Mouse (Mus musculus): ENCODE results near the gene Itsn1. TPM values are rescaled to one million over a fixed set of nuclear protein-coding genes. Genes with fewer than 3 reads are reported as not detected.

The Itsn1 gene
- polyA plus RNA-seq, 1 experiment from 2014 or later, result 9.7 TPM

- ATAC-seq, result no peak
These were observed 39.3 kb upstream of the Itsn1 start for GRCm38 (mm10) chr16:91689791-91690190.

DNA sequence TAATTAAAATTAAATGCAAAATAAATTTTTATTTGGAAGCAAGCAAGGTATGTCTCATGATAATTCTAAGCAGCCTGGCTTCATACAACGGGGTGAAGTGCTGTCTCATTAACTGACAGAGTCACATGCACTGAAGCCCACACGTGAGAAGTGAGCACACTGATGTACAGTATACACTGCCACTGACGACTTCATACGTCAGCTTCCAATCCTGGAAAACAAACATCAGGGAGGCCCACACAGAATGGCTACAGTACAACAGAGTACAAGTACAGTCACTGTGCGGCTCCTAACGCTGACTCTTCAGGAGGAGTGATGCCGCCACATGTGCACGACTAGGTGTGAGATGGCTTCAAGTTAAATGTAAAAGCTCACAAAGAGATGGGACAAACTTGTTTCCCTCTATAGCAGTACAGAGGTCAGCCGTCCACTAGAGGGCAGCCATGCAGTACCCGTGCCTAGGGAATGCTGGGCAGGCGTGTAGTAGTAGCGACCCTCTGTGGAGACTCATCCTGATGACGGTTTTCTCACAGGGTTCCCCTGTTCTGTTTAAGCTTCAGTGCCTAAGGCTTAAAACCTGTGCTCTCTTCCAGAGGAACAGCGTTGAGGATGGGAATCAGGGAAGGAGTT, 34.5 kb upstream of the Itsn1 start:
- ATAC-seq, result peak; percentile 95

More at GRCm38 (mm10) chr16:91689791-91690190, 39.3 kb upstream of the Itsn1 start:
- no peak for DNase-seq (ENCODE audit: low spot score)
- Histone ChIP-seq H3K27ac (ENCODE audit: low read length) (no peak overlapping the region), H3K4me3 (ENCODE audit: low read depth, low read length) (no peak overlapping the region), H3K9me3 (ENCODE audit: low read length) (no peaks in the 10 kb centered on the region), H3K9ac (replicated peaks; ENCODE audit: low read depth) (no peak overlapping the region), H3K4me2 (replicated peaks; ENCODE audit: low read depth, low read length) (no peak overlapping the region), H3K36me3 (ENCODE audit: insufficient read depth, low read length) (0 out of 2 replicates have a peak, but pooled peaks cover 5% of the 10 kb centered on the region), H3K27me3 (replicated peaks; ENCODE audit: insufficient read depth, low read length) (no peaks in the 10 kb centered on the region), H3K4me1 (ENCODE audit: insufficient read depth, low read depth, low read length) (no peaks in the 10 kb centered on the region)
- WGBS, result 52% methylated on average over 7 of the region's 7 CpGs
- TF ChIP-seq EP300 (IDR thresholded peaks at IDR 0.05), result no peak
- TF ChIP-seq CTCF (IDR thresholded peaks at IDR 0.05), result no peak

GRCm38 (mm10) chr16:91695108-91695755, 33.8 kb upstream of the Itsn1 start:
- no peaks in the 10 kb centered on the region for H3K4me1 ChIP-seq (ENCODE audit: insufficient read depth, low read depth, low read length)
- H3K36me3 ChIP-seq (ENCODE audit: insufficient read depth, low read length), result peaks cover 8% of the 10 kb centered on the region; the same call in 1 of the 2 replicates
- H3K9me3 ChIP-seq (ENCODE audit: low read length), result no peaks in the 10 kb centered on the region
- ATAC-seq (peak; percentile 60), DNase-seq (ENCODE audit: low spot score) (peak; percentile 45)
- TF ChIP-seq EP300 (IDR thresholded peaks at IDR 0.05), result no peak
- no peak for TF ChIP-seq CTCF (IDR thresholded peaks at IDR 0.05)
- no peak overlapping the region for H3K4me3 ChIP-seq (ENCODE audit: low read depth, low read length)
- H3K27ac ChIP-seq (ENCODE audit: low read length), result no peak overlapping the region
- WGBS, result 42% methylated on average over 8 of the region's 8 CpGs
- H3K9ac ChIP-seq (replicated peaks; ENCODE audit: low read depth), result no peak overlapping the region
- no peak overlapping the region for H3K4me2 ChIP-seq (replicated peaks; ENCODE audit: low read depth, low read length)
- no peaks in the 10 kb centered on the region for H3K27me3 ChIP-seq (replicated peaks; ENCODE audit: insufficient read depth, low read length)

More for the DNA sequence above, 34.5 kb upstream of the Itsn1 start:
- H3K36me3 ChIP-seq (ENCODE audit: insufficient read depth, low read length), result peaks cover 8% of the 10 kb centered on the region; the same call in 1 of the 2 replicates
- WGBS, result 25% methylated on average over 14 of the region's 14 CpGs
- peak; percentile 90 for DNase-seq (ENCODE audit: low spot score)
- H3K4me1 ChIP-seq (ENCODE audit: insufficient read depth, low read depth, low read length), result no peaks in the 10 kb centered on the region
- H3K9me3 ChIP-seq (ENCODE audit: low read length), result no peaks in the 10 kb centered on the region
- no peak overlapping the region for H3K4me3 ChIP-seq (ENCODE audit: low read depth, low read length)
- H3K27me3 ChIP-seq (replicated peaks; ENCODE audit: insufficient read depth, low read length), result no peaks in the 10 kb centered on the region
- TF ChIP-seq CTCF (IDR thresholded peaks at IDR 0.05), result peak; percentile 98
- no peak for TF ChIP-seq EP300 (IDR thresholded peaks at IDR 0.05)
- no peak overlapping the region for H3K4me2 ChIP-seq (replicated peaks; ENCODE audit: low read depth, low read length)
- no peak overlapping the region for H3K9ac ChIP-seq (replicated peaks; ENCODE audit: low read depth)
- no peak overlapping the region for H3K27ac ChIP-seq (ENCODE audit: low read length)

DNA sequence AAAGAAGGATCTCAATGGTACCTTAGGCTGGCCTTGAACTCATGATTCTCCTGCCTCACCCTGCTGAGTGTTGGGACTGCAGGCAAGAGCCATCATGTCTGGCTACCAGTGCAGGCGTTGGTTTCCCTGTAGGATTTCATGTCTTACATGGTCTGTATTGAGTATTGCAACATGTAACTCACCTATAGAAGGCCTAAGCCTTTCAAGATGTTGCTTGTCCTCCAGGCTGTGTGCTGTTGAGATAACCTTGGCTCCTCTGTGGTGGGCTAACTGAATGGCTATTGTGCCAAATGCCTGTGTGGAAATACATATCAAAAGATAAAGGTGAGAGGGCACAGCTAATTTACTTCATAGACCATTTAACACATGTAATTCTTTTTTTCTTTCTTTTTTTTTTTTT, 30.1 kb upstream of the Itsn1 start:
- Histone ChIP-seq H3K36me3 (ENCODE audit: insufficient read depth, low read length) (peaks cover 8% of the 10 kb centered on the region; the same call in 1 of the 2 replicates), H3K9me3 (ENCODE audit: low read length) (no peaks in the 10 kb centered on the region), H3K27ac (ENCODE audit: low read length) (no peak overlapping the region), H3K9ac (replicated peaks; ENCODE audit: low read depth) (no peak overlapping the region), H3K4me2 (replicated peaks; ENCODE audit: low read depth, low read length) (no peak overlapping the region), H3K4me1 (ENCODE audit: insufficient read depth, low read depth, low read length) (no peaks in the 10 kb centered on the region), H3K4me3 (ENCODE audit: low read depth, low read length) (no peak overlapping the region), H3K27me3 (replicated peaks; ENCODE audit: insufficient read depth, low read length) (no peaks in the 10 kb centered on the region)
- TF ChIP-seq EP300 (IDR thresholded peaks at IDR 0.05) (no peak), CTCF (IDR thresholded peaks at IDR 0.05) (no peak)
- DNase-seq (ENCODE audit: low spot score) (no peak), ATAC-seq (no peak)
- WGBS, result 75% methylated on average over 1 of the region's 1 CpGs

GRCm38 (mm10) chr16:91701908-91702307, 27.2 kb upstream of the Itsn1 start:
- TF ChIP-seq CTCF (IDR thresholded peaks at IDR 0.05) (no peak), EP300 (IDR thresholded peaks at IDR 0.05) (no peak)
- Histone ChIP-seq H3K4me1 (ENCODE audit: insufficient read depth, low read depth, low read length) (no peaks in the 10 kb centered on the region), H3K4me2 (replicated peaks; ENCODE audit: low read depth, low read length) (no peak overlapping the region; the same call in 1 of the 2 replicates), H3K36me3 (ENCODE audit: insufficient read depth, low read length) (peaks cover 12% of the 10 kb centered on the region; the same call in 1 of the 2 replicates), H3K9me3 (ENCODE audit: low read length) (no peaks in the 10 kb centered on the region), H3K9ac (replicated peaks; ENCODE audit: low read depth) (no peak overlapping the region), H3K27me3 (replicated peaks; ENCODE audit: insufficient read depth, low read length) (no peaks in the 10 kb centered on the region), H3K27ac (ENCODE audit: low read length) (no peak overlapping the region), H3K4me3 (ENCODE audit: low read depth, low read length) (no peak overlapping the region)
- ATAC-seq, result peak; percentile 90
- peak; percentile 63 for DNase-seq (ENCODE audit: low spot score)
- WGBS, result 50% methylated on average over 13 of the region's 13 CpGs

- no peak overlapping the region for H3K9ac ChIP-seq (replicated peaks; ENCODE audit: low read depth)
- H3K36me3 ChIP-seq (ENCODE audit: insufficient read depth, low read length), result 0 out of 2 replicates have a peak, but pooled peaks cover 6% of the 10 kb centered on the region
- H3K4me2 ChIP-seq (replicated peaks; ENCODE audit: low read depth, low read length), result no peak overlapping the region
- H3K9me3 ChIP-seq (ENCODE audit: low read length), result no peaks in the 10 kb centered on the region
- TF ChIP-seq CTCF (IDR thresholded peaks at IDR 0.05) (no peak), EP300 (IDR thresholded peaks at IDR 0.05) (no peak)
- H3K4me1 ChIP-seq (ENCODE audit: insufficient read depth, low read depth, low read length), result no peaks in the 10 kb centered on the region
- DNase-seq (ENCODE audit: low spot score), result no peak
- no peak overlapping the region for H3K4me3 ChIP-seq (ENCODE audit: low read depth, low read length)
- ATAC-seq, result no peak
- no peaks in the 10 kb centered on the region for H3K27me3 ChIP-seq (replicated peaks; ENCODE audit: insufficient read depth, low read length)
- no peak overlapping the region for H3K27ac ChIP-seq (ENCODE audit: low read length)
- WGBS, result 75% methylated on average over 3 of the region's 3 CpGs
These were observed 26.3 kb upstream of the Itsn1 start for GRCm38 (mm10) chr16:91702771-91703188.
